Mouse (Mus musculus): Measurements from ENCODE around the gene Gm9736. TPM values are rescaled to one million over a fixed set of nuclear protein-coding genes. Genes with fewer than 3 reads are reported as not detected.
"Not testable (repeated sequence)": the region's sequence is repeated elsewhere in the genome, so short reads cannot be mapped to it uniquely, and the experiment has no call there.

Gm9736 gene
- polyA plus RNA-seq, 1 experiment from 2014 or later, result not detected

DNA sequence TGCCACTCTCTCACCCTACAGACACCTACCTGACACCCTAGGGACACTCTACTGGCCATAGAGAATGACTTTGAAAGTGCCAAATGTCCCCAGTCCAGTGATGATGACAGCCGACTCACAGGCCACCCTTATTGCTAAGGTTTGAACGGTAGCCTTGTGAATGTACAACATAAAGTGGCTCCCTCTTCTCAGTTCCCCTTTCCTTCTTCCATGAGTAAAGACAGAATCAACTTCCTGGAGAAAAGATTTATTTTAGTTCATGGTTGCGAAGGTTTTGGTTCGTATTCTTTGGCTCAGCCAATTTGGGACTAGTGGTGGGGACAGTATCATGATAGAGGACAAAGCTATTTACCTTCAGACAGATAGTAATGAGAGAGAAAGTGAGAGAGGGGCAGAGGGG, 12.2 kb downstream of the Gm9736 start:
- ATAC-seq (ENCODE audit: low read depth), result no peak

DNA sequence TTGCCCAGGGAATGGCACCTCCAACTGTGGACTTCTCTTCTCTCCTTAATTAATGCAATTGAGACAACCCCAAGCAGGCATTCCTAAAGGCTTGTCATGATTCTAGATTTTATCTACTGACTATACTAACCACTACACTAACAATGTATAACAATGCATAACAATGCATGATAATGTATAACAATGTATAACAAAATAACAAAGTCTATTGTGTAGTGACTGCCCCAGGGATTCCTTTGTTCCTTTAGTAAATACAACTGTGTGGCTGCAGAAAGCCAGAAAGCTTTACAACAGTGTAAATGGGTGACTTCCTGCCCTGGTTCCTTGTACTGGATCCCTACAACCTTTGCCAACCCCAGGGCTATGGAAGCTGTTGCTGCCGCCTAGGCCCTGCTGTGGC, 15.2 kb downstream of the Gm9736 start:
- Histone ChIP-seq H3K9ac (replicated peaks; ENCODE audit: low read depth, low read length) (no peak overlapping the region), H3K4me3 (ENCODE audit: low read depth, low read length) (no peak overlapping the region), H3K9me3 (ENCODE audit: control insufficient read depth, low read length) (0 out of 2 replicates have a peak, but pooled peaks cover 3% of the 10 kb centered on the region), H3K27ac (ENCODE audit: low read depth, low read length) (no peak overlapping the region), H3K4me1 (ENCODE audit: control insufficient read depth, insufficient read depth, low read length) (no peaks in the 10 kb centered on the region), H3K36me3 (ENCODE audit: control insufficient read depth, insufficient read depth, low read length) (no peaks in the 10 kb centered on the region), H3K4me2 (ENCODE audit: low read depth, low read length) (no peak overlapping the region), H3K27me3 (ENCODE audit: control insufficient read depth, insufficient read depth, low read length) (no peaks in the 10 kb centered on the region)
- ATAC-seq (ENCODE audit: low read depth), result no peak
- 73% methylated on average over 1 of the region's 1 CpGs for WGBS

More for the DNA sequence above, 12.2 kb downstream of the Gm9736 start:
- 0 out of 2 replicates have a peak, but pooled peaks cover 3% of the 10 kb centered on the region for H3K9me3 ChIP-seq (ENCODE audit: control insufficient read depth, low read length)
- H3K4me1 ChIP-seq (ENCODE audit: control insufficient read depth, insufficient read depth, low read length), result no peaks in the 10 kb centered on the region
- no peaks in the 10 kb centered on the region for H3K27me3 ChIP-seq (ENCODE audit: control insufficient read depth, insufficient read depth, low read length)
- WGBS, result 89% methylated on average over 4 of the region's 4 CpGs
- H3K4me2 ChIP-seq (ENCODE audit: low read depth, low read length), result no peak overlapping the region
- H3K36me3 ChIP-seq (ENCODE audit: control insufficient read depth, insufficient read depth, low read length), result no peaks in the 10 kb centered on the region
- H3K4me3 ChIP-seq (ENCODE audit: low read depth, low read length), result no peak overlapping the region
- H3K27ac ChIP-seq (ENCODE audit: low read depth, low read length), result no peak overlapping the region
- H3K9ac ChIP-seq (replicated peaks; ENCODE audit: low read depth, low read length), result no peak overlapping the region

DNA sequence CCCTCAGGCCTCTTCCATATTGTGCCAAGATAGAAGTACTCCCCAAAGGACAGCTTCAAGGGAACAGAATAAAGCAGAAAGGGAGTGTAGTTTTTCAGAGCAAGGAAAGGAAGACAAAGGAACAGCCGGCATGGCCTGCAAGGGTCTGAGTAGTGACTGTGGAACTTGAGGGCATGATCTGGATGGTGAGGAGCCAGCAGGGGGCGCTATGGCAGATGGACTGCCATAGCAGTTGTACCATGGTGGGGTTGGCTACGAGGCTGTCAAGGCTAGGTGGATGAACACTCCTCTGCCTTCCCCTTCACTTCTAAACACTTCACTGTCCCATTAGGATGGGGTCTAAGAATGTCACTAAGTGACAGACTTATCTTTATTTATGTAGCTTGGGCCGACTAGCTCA, 21.9 kb downstream of the Gm9736 start:
- H3K4me2 ChIP-seq (ENCODE audit: low read depth, low read length), result no peak overlapping the region
- H3K4me3 ChIP-seq (ENCODE audit: low read depth, low read length), result no peak overlapping the region
- ATAC-seq (ENCODE audit: low read depth), result no peak
- H3K27ac ChIP-seq (ENCODE audit: low read depth, low read length), result no peak overlapping the region
- WGBS, result 51% methylated on average over 4 of the region's 4 CpGs
- no peak overlapping the region for H3K9ac ChIP-seq (replicated peaks; ENCODE audit: low read depth, low read length)
- H3K4me1 ChIP-seq (ENCODE audit: control insufficient read depth, insufficient read depth, low read length), result no peaks in the 10 kb centered on the region
- H3K36me3 ChIP-seq (ENCODE audit: control insufficient read depth, insufficient read depth, low read length), result no peaks in the 10 kb centered on the region
- H3K27me3 ChIP-seq (ENCODE audit: control insufficient read depth, insufficient read depth, low read length), result no peaks in the 10 kb centered on the region
- no peaks in the 10 kb centered on the region for H3K9me3 ChIP-seq (ENCODE audit: control insufficient read depth, low read length)

DNA sequence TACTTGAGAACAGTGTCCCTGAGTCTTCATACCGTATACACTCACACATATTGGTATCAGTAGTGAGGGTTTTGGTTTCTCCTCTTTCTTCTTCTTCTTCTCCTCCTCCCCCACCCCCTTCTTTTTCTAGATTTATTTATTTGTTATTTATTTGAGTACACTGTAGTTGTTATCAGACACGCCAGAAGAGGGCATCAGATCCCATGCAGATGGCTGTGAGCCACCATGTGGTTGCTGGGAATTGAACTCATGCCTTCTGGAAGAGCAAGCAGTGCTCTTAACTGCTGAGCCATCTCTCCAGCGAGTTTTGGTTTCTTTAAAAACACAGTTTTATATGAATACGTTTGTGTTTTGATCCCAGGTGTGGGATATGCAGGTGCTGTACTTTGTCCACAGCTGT, 22.9 kb downstream of the Gm9736 start:
- WGBS, result 60% methylated on average over 4 of the region's 4 CpGs
- no peak overlapping the region for H3K9ac ChIP-seq (replicated peaks; ENCODE audit: low read depth, low read length)
- no peaks in the 10 kb centered on the region for H3K36me3 ChIP-seq (ENCODE audit: control insufficient read depth, insufficient read depth, low read length)
- H3K4me2 ChIP-seq (ENCODE audit: low read depth, low read length), result no peak overlapping the region
- no peaks in the 10 kb centered on the region for H3K27me3 ChIP-seq (ENCODE audit: control insufficient read depth, insufficient read depth, low read length)
- H3K4me3 ChIP-seq (ENCODE audit: low read depth, low read length), result no peak overlapping the region
- no peaks in the 10 kb centered on the region for H3K4me1 ChIP-seq (ENCODE audit: control insufficient read depth, insufficient read depth, low read length)
- no peak for ATAC-seq (ENCODE audit: low read depth)
- no peaks in the 10 kb centered on the region for H3K9me3 ChIP-seq (ENCODE audit: control insufficient read depth, low read length)
- no peak overlapping the region for H3K27ac ChIP-seq (ENCODE audit: low read depth, low read length)

DNA sequence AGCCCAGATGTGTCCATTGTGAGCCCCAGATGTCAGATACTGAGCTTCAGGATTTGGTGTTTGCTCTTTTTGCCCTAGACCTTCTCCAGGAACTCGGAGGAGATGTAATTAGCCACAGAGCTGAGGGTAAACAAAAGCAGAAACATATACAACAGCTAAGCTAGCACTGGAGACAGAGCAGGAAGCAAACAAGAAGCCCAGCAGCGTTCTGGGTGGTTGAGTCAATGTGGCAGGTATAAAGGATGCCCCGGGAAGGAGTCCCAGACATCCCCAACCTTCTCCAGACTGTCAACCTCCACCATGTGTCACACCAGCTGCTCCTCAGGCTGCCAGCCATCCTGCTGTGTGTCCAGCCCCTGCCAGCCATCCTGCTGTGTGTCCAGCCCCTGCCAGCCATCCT, 25.0 kb downstream of the Gm9736 start, which contains the start of gene Gm10100:
Gene Gm10100, plus strand, starts transcription at position 301 of the 400 bp plus-strand sequence.
- H3K27ac ChIP-seq (ENCODE audit: low read depth, low read length), result no peak within 1 kb of the TSS
- H3K27me3 ChIP-seq (ENCODE audit: control insufficient read depth, insufficient read depth, low read length), result no peaks in the 10 kb centered on the region
- H3K4me2 ChIP-seq (ENCODE audit: low read depth, low read length), result no peak within 1 kb of the TSS
- 45% methylated on average over 3 of the region's 3 CpGs for WGBS
- no peaks in the 10 kb centered on the region for H3K36me3 ChIP-seq (ENCODE audit: control insufficient read depth, insufficient read depth, low read length)
- no peak for ATAC-seq (ENCODE audit: low read depth)
- H3K9me3 ChIP-seq (ENCODE audit: control insufficient read depth, low read length), result no peaks in the 10 kb centered on the region
- no peaks in the 10 kb centered on the region for H3K4me1 ChIP-seq (ENCODE audit: control insufficient read depth, insufficient read depth, low read length)
- no peak within 1 kb of the TSS for H3K4me3 ChIP-seq (ENCODE audit: low read depth, low read length)
- no peak within 1 kb of the TSS for H3K9ac ChIP-seq (replicated peaks; ENCODE audit: low read depth, low read length)

DNA sequence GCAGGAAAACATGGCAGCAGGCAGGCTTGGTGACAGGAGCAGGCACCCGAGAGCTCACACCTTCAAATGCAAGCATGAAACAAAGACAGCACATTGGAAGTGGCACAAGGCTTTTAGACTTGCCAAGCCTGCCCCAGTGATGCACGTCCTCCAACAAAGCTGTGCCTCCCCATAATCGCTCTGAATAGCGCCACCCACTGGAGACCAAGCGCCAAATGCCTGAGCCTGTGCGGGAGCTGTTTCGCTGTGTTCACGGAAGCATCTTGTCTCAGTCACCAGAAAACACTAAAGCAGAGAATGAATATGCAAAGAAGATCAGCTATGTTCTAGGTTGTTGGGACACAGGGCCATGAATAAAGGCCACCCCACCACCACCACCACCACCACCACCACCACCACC, 26.3 kb downstream of the Gm9736 start:
- Histone ChIP-seq H3K9ac (replicated peaks; ENCODE audit: low read depth, low read length) (no peak overlapping the region), H3K4me3 (ENCODE audit: low read depth, low read length) (no peak overlapping the region), H3K27me3 (ENCODE audit: control insufficient read depth, insufficient read depth, low read length) (no peaks in the 10 kb centered on the region), H3K36me3 (ENCODE audit: control insufficient read depth, insufficient read depth, low read length) (no peaks in the 10 kb centered on the region), H3K9me3 (ENCODE audit: control insufficient read depth, low read length) (no peaks in the 10 kb centered on the region), H3K4me1 (ENCODE audit: control insufficient read depth, insufficient read depth, low read length) (no peaks in the 10 kb centered on the region), H3K27ac (ENCODE audit: low read depth, low read length) (no peak overlapping the region), H3K4me2 (ENCODE audit: low read depth, low read length) (no peak overlapping the region)
- no peak for ATAC-seq (ENCODE audit: low read depth)
- 76% methylated on average over 8 of the region's 8 CpGs for WGBS

DNA sequence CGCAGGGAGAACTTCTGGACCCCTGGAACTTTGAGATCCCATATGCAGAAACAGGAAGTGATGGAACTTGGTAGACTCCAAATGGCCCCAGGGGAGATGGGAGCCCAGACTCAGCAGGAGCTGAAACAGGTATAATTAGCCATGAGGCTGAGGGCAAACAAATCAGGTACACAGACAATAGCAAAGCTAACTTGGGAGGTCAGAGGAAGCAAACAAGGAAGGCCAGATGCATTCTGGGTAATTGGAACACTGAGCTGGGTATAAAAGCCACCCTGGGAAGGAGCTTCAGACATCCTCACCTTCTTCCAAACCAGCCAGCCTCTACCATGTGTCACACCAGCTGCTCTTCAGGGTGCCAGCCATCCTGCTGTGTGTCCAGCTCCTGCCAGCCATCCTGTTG, 30.9 kb downstream of the Gm9736 start, which contains the start of gene Krtap12-1:
Gene Krtap12-1, plus strand, starts transcription at position 301 of the 400 bp plus-strand sequence.
- not testable (repeated sequence) for H3K9me3 ChIP-seq (ENCODE audit: control insufficient read depth, low read length); H3K4me3 ChIP-seq (ENCODE audit: low read depth, low read length); H3K4me1 ChIP-seq (ENCODE audit: control insufficient read depth, insufficient read depth, low read length); ATAC-seq (ENCODE audit: low read depth); H3K36me3 ChIP-seq (ENCODE audit: control insufficient read depth, insufficient read depth, low read length); H3K27ac ChIP-seq (ENCODE audit: low read depth, low read length); H3K4me2 ChIP-seq (ENCODE audit: low read depth, low read length); H3K9ac ChIP-seq (replicated peaks; ENCODE audit: low read depth, low read length); H3K27me3 ChIP-seq (ENCODE audit: control insufficient read depth, insufficient read depth, low read length)
- WGBS, result 83% methylated on average over 1 of the region's 1 CpGs

DNA sequence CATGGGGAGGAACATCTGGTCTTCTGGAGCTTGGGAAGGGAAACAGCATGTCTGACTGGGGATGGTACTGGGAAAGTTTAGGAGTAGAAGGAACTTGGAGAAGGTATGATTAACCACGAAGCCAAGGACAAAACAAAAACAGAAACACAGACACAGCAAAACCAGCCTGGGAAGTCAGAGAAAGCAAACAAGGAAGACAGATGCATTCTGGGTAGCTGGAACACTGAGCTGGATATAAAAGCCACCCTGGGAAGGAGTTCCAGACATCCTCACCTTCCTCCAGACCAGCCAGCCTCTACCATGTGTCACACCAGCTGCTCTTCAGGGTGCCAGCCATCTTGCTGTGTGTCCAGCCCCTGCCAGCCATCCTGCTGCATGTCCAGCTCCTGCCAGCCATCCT, 35.6 kb downstream of the Gm9736 start, which contains the start of gene Gm10142:
Gene Gm10142, plus strand, starts transcription at position 301 of the 400 bp plus-strand sequence.
- Histone ChIP-seq H3K4me1 (ENCODE audit: control insufficient read depth, insufficient read depth, low read length) (no peaks in the 10 kb centered on the region), H3K4me3 (ENCODE audit: low read depth, low read length) (no peak within 1 kb of the TSS), H3K36me3 (ENCODE audit: control insufficient read depth, insufficient read depth, low read length) (no peaks in the 10 kb centered on the region), H3K27me3 (ENCODE audit: control insufficient read depth, insufficient read depth, low read length) (no peaks in the 10 kb centered on the region), H3K9me3 (ENCODE audit: control insufficient read depth, low read length) (no peaks in the 10 kb centered on the region; the same call in 1 of the 2 replicates), H3K9ac (replicated peaks; ENCODE audit: low read depth, low read length) (no peak within 1 kb of the TSS), H3K4me2 (ENCODE audit: low read depth, low read length) (no peak within 1 kb of the TSS), H3K27ac (ENCODE audit: low read depth, low read length) (no peak within 1 kb of the TSS)
- ATAC-seq (ENCODE audit: low read depth), result no peak
- WGBS, result 96% methylated on average over 1 of the region's 1 CpGs

DNA sequence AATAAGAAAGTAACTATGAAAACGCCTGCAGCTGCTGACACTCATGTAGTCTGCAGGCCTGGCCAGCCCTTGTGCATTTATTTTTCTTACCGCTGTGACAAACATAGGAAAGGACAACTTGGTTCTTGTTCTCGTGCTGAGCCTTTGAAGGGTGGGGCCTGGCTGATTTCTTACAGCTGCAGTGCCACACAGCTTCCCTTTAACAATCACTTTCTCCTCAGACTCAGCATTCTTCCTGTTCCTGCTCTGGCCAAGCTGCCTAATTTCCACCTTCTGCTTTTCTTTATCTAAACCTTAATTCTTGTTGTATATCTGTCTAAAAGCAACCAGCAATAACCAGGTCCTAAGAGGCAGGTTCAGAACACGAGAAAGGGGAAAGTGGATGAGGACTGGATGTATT, 37.4 kb downstream of the Gm9736 start:
- 67% methylated on average over 4 of the region's 4 CpGs for WGBS
- H3K4me3 ChIP-seq (ENCODE audit: low read depth, low read length), result no peak overlapping the region
- no peaks in the 10 kb centered on the region for H3K4me1 ChIP-seq (ENCODE audit: control insufficient read depth, insufficient read depth, low read length)
- ATAC-seq (ENCODE audit: low read depth), result no peak
- no peak overlapping the region for H3K9ac ChIP-seq (replicated peaks; ENCODE audit: low read depth, low read length)
- no peak overlapping the region for H3K27ac ChIP-seq (ENCODE audit: low read depth, low read length)
- H3K9me3 ChIP-seq (ENCODE audit: control insufficient read depth, low read length), result no peaks in the 10 kb centered on the region; the same call in 1 of the 2 replicates
- no peak overlapping the region for H3K4me2 ChIP-seq (ENCODE audit: low read depth, low read length)
- no peaks in the 10 kb centered on the region for H3K36me3 ChIP-seq (ENCODE audit: control insufficient read depth, insufficient read depth, low read length)
- H3K27me3 ChIP-seq (ENCODE audit: control insufficient read depth, insufficient read depth, low read length), result no peaks in the 10 kb centered on the region
